Mouse (Mus musculus): Measurements from ENCODE around the gene Tas2r113. TPM values are rescaled to one million over a fixed set of nuclear protein-coding genes. Genes with fewer than 3 reads are reported as not detected.
"Not testable (repeated sequence)": the region's sequence is repeated elsewhere in the genome, so short reads cannot be mapped to it uniquely, and the experiment has no call there.

The Tas2r113 gene
- not detected for polyA plus RNA-seq (2021)

GRCm38 (mm10) chr6:132892711-132893110 is at the start of gene Tas2r113:
Gene Tas2r113, plus strand, starts transcription at chr6:132893011.
- in situ Hi-C loops (cut with MboI; ENCODE audit: low pct_unique_long_range_greater_than_20kb), result no loop called here
- no peaks in the 10 kb centered on the region for H3K27me3 ChIP-seq
- POLR2A ChIA-PET, result no interaction called here
- no peak for DNase-seq (ENCODE audit: low read depth, low spot score)
- CTCF ChIA-PET, result no interaction called here
- no peak for ATAC-seq
- no peak for TF ChIP-seq CTCF (IDR thresholded peaks at IDR 0.05)

- no peak for TF ChIP-seq CTCF (IDR thresholded peaks at IDR 0.05)
- no peaks in the 10 kb centered on the region for H3K27me3 ChIP-seq
- ChIA-PET CTCF (no interaction called here), POLR2A (no interaction called here)
- no peak for DNase-seq (ENCODE audit: low read depth, low spot score)
- no peak for ATAC-seq
- in situ Hi-C loops (cut with MboI; ENCODE audit: low pct_unique_long_range_greater_than_20kb), result no loop called here
These were observed 46.0 kb upstream of the Tas2r113 start, which contains the start of gene Tas2r123 for GRCm38 (mm10) chr6:132846842-132847241. Gene Tas2r123, plus strand, starts transcription at chr6:132847142.

GRCm38 (mm10) chr6:132855138-132855537 is 37.7 kb upstream of the Tas2r113 start, which contains the start of gene Tas2r116:
Gene Tas2r116, plus strand, starts transcription at chr6:132855438.
- no peak for DNase-seq (ENCODE audit: low read depth, low spot score)
- CTCF ChIA-PET, result no interaction called here
- no peak for ATAC-seq
- H3K27me3 ChIP-seq, result no peaks in the 10 kb centered on the region
- POLR2A ChIA-PET, result no interaction called here
- TF ChIP-seq CTCF (IDR thresholded peaks at IDR 0.05), result no peak
- in situ Hi-C loops (cut with MboI; ENCODE audit: low pct_unique_long_range_greater_than_20kb), result no loop called here

- in situ Hi-C loops (cut with MboI; ENCODE audit: low pct_unique_long_range_greater_than_20kb), result no loop called here
- DNase-seq (ENCODE audit: low read depth, low spot score), result no peak
- CTCF ChIA-PET, result no interaction called here
- POLR2A ChIA-PET, result no interaction called here
- no peaks in the 10 kb centered on the region for H3K27me3 ChIP-seq
- no peak for TF ChIP-seq CTCF (IDR thresholded peaks at IDR 0.05)
- ATAC-seq, result no peak
These were observed 25.1 kb upstream of the Tas2r113 start, which contains the start of gene Tas2r110 for GRCm38 (mm10) chr6:132867708-132868107. Gene Tas2r110, plus strand, starts transcription at chr6:132868008.

- no peaks in the 10 kb centered on the region for H3K27me3 ChIP-seq
- CTCF ChIA-PET, result no interaction called here
- DNase-seq (ENCODE audit: low read depth, low spot score), result no peak
- TF ChIP-seq CTCF (IDR thresholded peaks at IDR 0.05), result no peak
- ATAC-seq, result no peak
- in situ Hi-C loops (cut with MboI; ENCODE audit: low pct_unique_long_range_greater_than_20kb), result no loop called here
- POLR2A ChIA-PET, result no interaction called here
These were observed 16.5 kb downstream of the Tas2r113 start, which contains the start of gene Tas2r125 for GRCm38 (mm10) chr6:132909351-132909750. Gene Tas2r125, plus strand, starts transcription at chr6:132909651.

GRCm38 (mm10) chr6:132941376-132941775 is 48.6 kb downstream of the Tas2r113 start:
- CTCF ChIA-PET, result not testable (repeated sequence)

More at GRCm38 (mm10) chr6:132941376-132941775, 48.6 kb downstream of the Tas2r113 start:
- POLR2A ChIA-PET; in situ Hi-C loops (cut with MboI; ENCODE audit: low pct_unique_long_range_greater_than_20kb); DNase-seq (ENCODE audit: low read depth, low spot score); ATAC-seq; H3K27me3 ChIP-seq: not testable (repeated sequence)

Other genes with a start within 250 kb of the Tas2r113 start
- gene A630073D07Rik, start 241.5 kb upstream of the Tas2r113 start, polyA plus RNA-seq (2021), result not detected
- gene Tas2r120, start 236.1 kb upstream of the Tas2r113 start, polyA plus RNA-seq (2021), result not detected
- gene Tas2r121, start 192.0 kb upstream of the Tas2r113 start, polyA plus RNA-seq (2021), result not detected
- gene Tas2r122, start 181.1 kb upstream of the Tas2r113 start, polyA plus RNA-seq (2021), result not detected
- gene Tas2r115, start 155.0 kb upstream of the Tas2r113 start, polyA plus RNA-seq (2021), result not detected
- gene Tas2r124, start 138.3 kb upstream of the Tas2r113 start, polyA plus RNA-seq (2021), result not detected
- gene Tas2r102, start 130.9 kb upstream of the Tas2r113 start, polyA plus RNA-seq (2021), result not detected
- gene Tas2r136, start 114.8 kb upstream of the Tas2r113 start, polyA plus RNA-seq (2021), result not detected
- not detected for gene Tas2r117, start 90.2 kb upstream of the Tas2r113 start, polyA plus RNA-seq (2021)
- not detected for gene Tas2r123, start 45.9 kb upstream of the Tas2r113 start, polyA plus RNA-seq (2021)
- gene Tas2r116, start 37.6 kb upstream of the Tas2r113 start, polyA plus RNA-seq (2021), result not detected
- gene Tas2r110, start 25.0 kb upstream of the Tas2r113 start, polyA plus RNA-seq (2021), result not detected
- not detected for gene Tas2r125, start 16.6 kb downstream of the Tas2r113 start, polyA plus RNA-seq (2021)
- not detected for gene Tas2r129, start 58.1 kb downstream of the Tas2r113 start, polyA plus RNA-seq (2021)
- not detected for gene Tas2r131, start 64.9 kb downstream of the Tas2r113 start, polyA plus RNA-seq (2021)
- not detected for gene Tas2r109, start 88.0 kb downstream of the Tas2r113 start, polyA plus RNA-seq (2021)
- not detected for gene Tas2r103, start 144.1 kb downstream of the Tas2r113 start, polyA plus RNA-seq (2021)
- not detected for gene Tas2r140, start 162.8 kb downstream of the Tas2r113 start, polyA plus RNA-seq (2021)
- 61.8 TPM for gene Smim10l1, start 211.9 kb downstream of the Tas2r113 start, polyA plus RNA-seq (2021)